Comparison of ENCODE assay signal across 8 mouse cellular contexts in the genomic region with DNA sequence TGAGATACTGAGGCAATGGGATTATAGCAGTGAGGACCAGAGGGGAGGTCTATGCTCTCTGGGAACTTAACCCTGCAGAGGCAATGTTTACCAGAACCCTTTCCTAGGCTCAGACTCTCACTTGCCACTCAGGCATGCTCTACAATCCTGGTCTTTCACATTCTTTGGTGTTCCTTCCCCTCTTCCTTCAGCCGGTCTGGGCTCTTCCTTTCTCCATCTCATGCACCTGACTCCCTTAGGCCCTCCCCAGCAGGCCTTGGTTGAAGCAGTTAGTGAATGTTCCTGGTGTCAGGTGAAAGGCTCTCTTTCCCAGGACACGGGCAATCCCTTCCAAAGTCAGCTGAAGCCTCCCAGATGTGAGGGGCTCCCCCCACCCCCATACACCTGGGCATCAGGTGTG. TPM values are rescaled to one million over a fixed set of nuclear protein-coding genes. Genes with fewer than 3 reads are reported as not detected.
DNase-seq lines count a peak whose midpoint lies in the region; ATAC-seq and TF ChIP-seq lines count a peak whose summit lies in the region.

A gene (plus strand): TSS at position 301 of the 400 bp plus-strand sequence.

- in situ Hi-C loops in Patski (cut with MboI; ENCODE audit: low pct_unique_long_range_greater_than_20kb) = loop anchor here (5.0 to 25.0 kb wide), 3 partner anchors 87 to 252 kb away; a partner anchor contains a TSS

- H3K79me2 ChIP-seq in heart, adult 2 months (replicated peaks; ENCODE audit: control insufficient read depth, insufficient read depth, low read length) = no peaks in the 10 kb centered on the region
- H3K79me2 ChIP-seq in macrophage (ENCODE audit: inconsistent target) = peaks cover 30% of the 10 kb centered on the region; the same call in 1 of the 2 replicates

- no peak for TF ChIP-seq EP300 in heart, adult 2 months (IDR thresholded peaks at IDR 0.05; ENCODE audit: insufficient read depth, low read depth, low read length)

- no peaks in the 10 kb centered on the region for H3K27me3 ChIP-seq in heart, adult 2 months (ENCODE audit: control insufficient read depth, insufficient read depth, low read length)
- H3K27me3 ChIP-seq in Patski = no peaks in the 10 kb centered on the region
- H3K27me3 ChIP-seq in hindbrain, embryonic 16.5 days (replicated peaks; ENCODE audit: control insufficient read depth, insufficient read depth, low read length) = no peaks in the 10 kb centered on the region

- peak within 1 kb of the TSS; percentile 68 for H3K4me3 ChIP-seq in heart, adult 2 months
- peak within 1 kb of the TSS; percentile 72 for H3K4me3 ChIP-seq in hindbrain, embryonic 16.5 days (ENCODE audit: low read length)
- H3K4me3 ChIP-seq in macrophage (ENCODE audit: inconsistent target) = peak within 1 kb of the TSS; percentile 69

- H3K4me2 ChIP-seq in hindbrain, embryonic 16.5 days (ENCODE audit: low read length) = peak within 1 kb of the TSS; percentile 85

- peaks cover 10% of the 10 kb centered on the region for H3K4me1 ChIP-seq in heart, adult 2 months (ENCODE audit: control insufficient read depth, insufficient read depth, low read length)
- H3K4me1 ChIP-seq in hindbrain, embryonic 16.5 days (ENCODE audit: control insufficient read depth, insufficient read depth, low read depth, low read length) = peaks cover 21% of the 10 kb centered on the region

- peaks cover 10% of the 10 kb centered on the region for H3K36me3 ChIP-seq in heart, adult 2 months (ENCODE audit: control insufficient read depth, insufficient read depth, low read length)
- H3K36me3 ChIP-seq in hindbrain, embryonic 16.5 days (ENCODE audit: control insufficient read depth, insufficient read depth, low read length) = peaks cover 15% of the 10 kb centered on the region
- peaks cover 22% of the 10 kb centered on the region for H3K36me3 ChIP-seq in macrophage (ENCODE audit: inconsistent target)

- POLR2A ChIA-PET in Patski (lab: Charles Lee) = no interaction called here

- no peak for TF ChIP-seq CTCF in heart, adult 2 months (IDR thresholded peaks at IDR 0.05)
- TF ChIP-seq CTCF in Patski (IDR thresholded peaks at IDR 0.05) = no peak

- no peak for DNase-seq in heart, adult 2 months
- DNase-seq in heart, adult 9 months (ENCODE audit: low spot score in 2 of 2) = no peak
- DNase-seq in Patski (ENCODE audit: low read depth, low spot score) = no peak
- no peak for DNase-seq in gastrocnemius, adult 18-20 months (ENCODE audit: low spot score)
- DNase-seq in ovary, postnatal 10 days (ENCODE audit: low spot score) = no peak
- no peak for DNase-seq in c-Kit-positive CD71-positive TER-119-positive erythroid progenitor cells, embryonic 14.5 days (ENCODE audit: low spot score)

- TF ChIP-seq POLR2A in heart, adult 2 months (IDR thresholded peaks at IDR 0.05; ENCODE audit: insufficient read depth, low read depth, low read length) = no peak

- ATAC-seq in Patski = peak; percentile 9
- ATAC-seq in hindbrain, embryonic 16.5 days = 0 out of 2 replicates have a peak, but pooled peaks have one; percentile 0

- H3K9ac ChIP-seq in heart, adult 2 months (ENCODE audit: low read depth, low read length) = peak within 1 kb of the TSS; percentile 83
- H3K9ac ChIP-seq in hindbrain, embryonic 16.5 days (ENCODE audit: low read depth, low read length) = peak within 1 kb of the TSS; percentile 87

- intact Hi-C loops in heart, adult 2 months (cut with DNase I) = loop anchor here (5.0 kb wide), 4 partner anchors 87 to 242 kb away; a partner anchor contains a TSS

- CTCF ChIA-PET in Patski (lab: Charles Lee) = no interaction called here

- 0% methylated on average over 2 of the region's 2 CpGs for WGBS in heart, adult 2 months
- WGBS in hindbrain, embryonic 16.5 days = 2% methylated on average over 2 of the region's 2 CpGs
- WGBS in macrophage (ENCODE audit: missing documents) = 0% methylated on average over 2 of the region's 2 CpGs

- H3K27ac ChIP-seq in heart, adult 2 months = peak within 1 kb of the TSS; percentile 91
- peak within 1 kb of the TSS; percentile 90 for H3K27ac ChIP-seq in hindbrain, embryonic 16.5 days (ENCODE audit: low read depth, low read length)
- peak within 1 kb of the TSS; percentile 93 for H3K27ac ChIP-seq in macrophage

- no peaks in the 10 kb centered on the region for H3K9me3 ChIP-seq in hindbrain, embryonic 16.5 days (ENCODE audit: control insufficient read depth, low read length)

RNA-seq across cellular contexts. Expression of the gene that starts here (rescaled TPM):
- total RNA-seq in heart, adult 2 months (2021) = 10 to 100 TPM; 70.8 to 78.5 TPM
- polyA plus RNA-seq in heart, adult 2 months (2012; rRNA removed) = 83.6 and 92.9 TPM in 2 replicates
- 47.6 TPM for polyA plus RNA-seq in Patski (2021)
- total RNA-seq in gastrocnemius, adult 18-20 months (2021) = 10 to 100 TPM; 58.3 to 59.7 TPM
- polyA plus RNA-seq in hindbrain, embryonic 16.5 days (2015; fragmentation: Nextera tagmentation; extraction: Ambion mirVana) = 145 and 159 TPM in 2 replicates
- total RNA-seq in macrophage (2018; cell fraction: chromatin; rRNA removed) = 100 to 1,000 TPM in 1 of 26 experiments, 10 to 100 TPM in 20, 1 to 10 TPM in 5; 3.6 to 111 (median 28.4) TPM
- total RNA-seq in macrophage (2018; cell fraction: cytosol; rRNA removed) = 100 to 1,000 TPM in 13 of 26 experiments, 10 to 100 TPM in 13; 52.5 to 139 (median 101) TPM
- total RNA-seq in macrophage (2018; cell fraction: nucleus; rRNA removed) = 100 to 1,000 TPM in 2 of 26 experiments, 10 to 100 TPM in 23, 1 to 10 TPM in 1; 9.3 to 111 (median 44.7) TPM
- 36.5 to 124 TPM (median 98.7 TPM) in 3 replicates for polyA plus RNA-seq in macrophage (2018)
